Mouse (Mus musculus) C2C12 (cell line): Measurements from ENCODE around the gene Cux1. TPM values are rescaled to one million over a fixed set of nuclear protein-coding genes. Genes with fewer than 3 reads are reported as not detected.

ENCODE experiments used
- H3K27me3 ChIP-seq: one replicate; pipeline ENCODE4 v1.6.1; 2011; ENCODE audit not compliant: control insufficient read depth, insufficient read depth, insufficient read length
- H3K36me3 ChIP-seq: one replicate; pipeline ENCODE4 v1.6.1; 2011; ENCODE audit not compliant: control insufficient read depth, insufficient read depth
- H3K4me3 ChIP-seq: one replicate; pipeline ENCODE4 v1.5.1; 2011; ENCODE audit warnings: mild to moderate bottlenecking, control low read depth; ENCODE audit not compliant: poor library complexity, insufficient read depth, severe bottlenecking
- H3K79me2 ChIP-seq: one replicate; pipeline ENCODE4 v1.6.1; 2011; ENCODE audit not compliant: control insufficient read depth, insufficient read depth
- H3K79me3 ChIP-seq: one replicate; pipeline ENCODE4 v1.6.1; 2011; ENCODE audit warnings: low read depth, control low read depth
- H3ac ChIP-seq: one replicate; pipeline ENCODE3; 2011; ENCODE audit warnings: low read depth; ENCODE audit not compliant: control insufficient read depth, insufficient read length
- CEBPB ChIP-seq: IDR thresholded peaks from one replicate; pipeline ENCODE4 v1.6.1; 2011; ENCODE audit warnings: low read depth, mild to moderate bottlenecking, control low read depth, moderate library complexity
- CTCF ChIP-seq: IDR thresholded peaks from one replicate; pipeline ENCODE4 v1.5.1; 2011; ENCODE audit not compliant: control insufficient read depth, insufficient read depth, insufficient read length
- FOSL1 ChIP-seq: IDR thresholded peaks from one replicate; pipeline ENCODE4 v1.8.0; 2011; ENCODE audit warnings: mild to moderate bottlenecking, low read length; ENCODE audit not compliant: poor library complexity, insufficient read depth, severe bottlenecking
- MAX ChIP-seq: IDR thresholded peaks from one replicate; pipeline ENCODE4 v1.6.1; 2011; ENCODE audit warnings: mild to moderate bottlenecking, control low read depth
- MYOD1 ChIP-seq: IDR thresholded peaks from one replicate; pipeline ENCODE4 v1.6.1; 2011; ENCODE audit warnings: low read depth; ENCODE audit not compliant: control insufficient read depth, insufficient read length
- MYOG ChIP-seq: IDR thresholded peaks from one replicate; pipeline ENCODE4 v1.6.1; 2011; ENCODE audit not compliant: control insufficient read depth, insufficient read length; ENCODE audit errors: extremely low read depth
- USF1 ChIP-seq: IDR thresholded peaks from one replicate; pipeline ENCODE4 v1.6.1; 2011; ENCODE audit warnings: low read depth, mild to moderate bottlenecking, control low read depth, moderate library complexity
- polyA plus RNA-seq: library from polyadenylated mRNA; unstranded; fragments of >200 nt; fragmentation: generic; extraction: Trizol; gene quantifications from one replicate; pipeline ENCODE4 v1.2.1, GENCODE M21; 2012; ENCODE audit warnings: missing spikeins

The Cux1 gene
- polyA plus RNA-seq, 1 experiment, result 43.9 TPM

DNA sequence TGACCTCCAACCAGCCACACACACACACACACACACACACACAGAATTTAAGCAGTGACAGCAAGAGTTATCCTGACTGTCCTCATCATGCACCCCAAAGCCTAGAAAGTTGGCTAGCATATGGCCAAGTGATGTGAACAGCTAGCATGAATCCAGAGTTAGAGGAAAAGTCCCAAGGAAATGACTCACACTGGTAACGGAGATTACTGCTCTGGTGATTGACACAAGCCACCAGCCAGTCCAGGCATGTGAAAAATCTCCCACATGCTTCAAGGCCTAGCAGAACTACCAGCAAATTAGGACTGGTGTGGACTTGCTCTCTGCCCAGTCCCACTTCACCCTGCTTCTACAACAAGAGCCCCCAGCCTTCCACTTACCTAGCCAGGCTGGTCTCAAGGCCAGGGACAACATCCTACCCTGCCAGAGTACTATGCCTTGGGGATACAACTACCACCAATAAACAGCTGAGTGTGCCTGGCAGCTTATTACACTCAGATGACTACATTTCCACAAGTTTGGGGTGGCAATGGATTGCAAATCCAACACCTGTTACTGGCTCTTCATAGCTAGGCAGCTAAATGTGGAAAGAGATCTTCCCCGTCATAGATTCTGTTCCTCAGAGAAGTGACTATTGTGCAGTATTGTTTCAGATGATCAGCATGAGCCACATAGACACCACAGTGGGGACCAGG lies 35.5 kb downstream of the Cux1 start:
- Histone ChIP-seq H3K4me3 (no peak overlapping the region), H3K79me3 (peaks cover 86% of the 10 kb centered on the region), H3K27me3 (no peaks in the 10 kb centered on the region)

DNA sequence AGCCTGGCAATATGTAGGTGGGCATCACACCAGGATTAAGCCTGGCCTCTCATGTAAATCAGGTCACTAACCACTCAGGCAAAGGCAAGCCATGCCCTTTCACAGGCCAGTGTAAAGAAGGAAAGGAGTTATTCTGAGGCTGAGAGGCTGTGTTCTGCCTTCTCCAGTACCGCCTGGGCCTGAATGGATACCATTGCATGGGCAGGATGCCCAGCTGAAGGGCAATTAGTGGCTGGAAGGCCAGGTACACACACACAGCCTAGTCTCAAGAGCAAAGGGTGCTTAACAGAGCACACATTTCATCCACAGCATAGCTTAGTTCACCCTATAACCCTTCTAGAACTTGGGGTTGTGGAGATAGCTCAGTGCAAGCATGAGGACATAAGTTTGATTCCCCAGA lies 36.4 kb downstream of the Cux1 start:
- Histone ChIP-seq H3K36me3 (peaks cover 8% of the 10 kb centered on the region), H3K79me3 (peaks cover 87% of the 10 kb centered on the region), H3K79me2 (peaks cover 96% of the 10 kb centered on the region), H3K4me3 (no peak overlapping the region), H3K27me3 (no peaks in the 10 kb centered on the region), H3ac (no peak overlapping the region)
- no peak for TF ChIP-seq MYOD1
- TF ChIP-seq MYOG, result no peak
- no peak for TF ChIP-seq USF1
- no peak for TF ChIP-seq MAX
- TF ChIP-seq FOSL1, result no peak
- no peak for TF ChIP-seq CTCF
- TF ChIP-seq CEBPB, result no peak

More for the DNA sequence above, 35.5 kb downstream of the Cux1 start:
- peaks cover 96% of the 10 kb centered on the region for H3K79me2 ChIP-seq
- no peak overlapping the region for H3ac ChIP-seq
- H3K36me3 ChIP-seq, result peaks cover 5% of the 10 kb centered on the region
- TF ChIP-seq FOSL1, result peak; percentile 38
- TF ChIP-seq CEBPB, result peak; percentile 14
- TF ChIP-seq MAX, result peak; percentile 71
- TF ChIP-seq USF1, result no peak
- no peak for TF ChIP-seq MYOG
- TF ChIP-seq CTCF, result no peak
- peak; percentile 88 for TF ChIP-seq MYOD1

DNA sequence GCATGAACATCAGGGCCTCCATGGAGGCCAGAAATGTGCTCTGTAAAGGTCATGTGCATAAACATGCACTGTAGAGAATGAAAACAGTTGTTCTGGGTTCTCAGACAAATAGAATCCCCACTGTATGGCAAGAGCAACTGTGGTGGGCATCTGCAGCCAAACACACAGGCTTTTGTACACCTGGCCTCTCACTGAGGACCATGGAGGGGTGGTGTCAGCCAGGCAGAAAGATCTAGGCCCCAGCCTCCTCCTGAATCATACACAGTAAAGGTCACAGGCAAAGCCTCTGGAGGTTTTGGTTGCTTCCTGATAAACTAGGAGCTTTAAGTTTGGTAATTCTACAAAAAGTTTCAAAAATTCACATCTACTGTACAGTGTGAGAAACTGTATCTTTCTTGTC lies 38.1 kb downstream of the Cux1 start:
- no peaks in the 10 kb centered on the region for H3K27me3 ChIP-seq
- no peak overlapping the region for H3ac ChIP-seq
- H3K36me3 ChIP-seq, result peaks cover 13% of the 10 kb centered on the region
- H3K79me2 ChIP-seq, result peaks cover 96% of the 10 kb centered on the region
- H3K79me3 ChIP-seq, result peaks cover 86% of the 10 kb centered on the region
- no peak overlapping the region for H3K4me3 ChIP-seq
- TF ChIP-seq MAX, result no peak
- TF ChIP-seq CTCF, result no peak
- no peak for TF ChIP-seq FOSL1
- TF ChIP-seq MYOG, result no peak
- no peak for TF ChIP-seq USF1
- no peak for TF ChIP-seq CEBPB
- TF ChIP-seq MYOD1, result no peak

DNA sequence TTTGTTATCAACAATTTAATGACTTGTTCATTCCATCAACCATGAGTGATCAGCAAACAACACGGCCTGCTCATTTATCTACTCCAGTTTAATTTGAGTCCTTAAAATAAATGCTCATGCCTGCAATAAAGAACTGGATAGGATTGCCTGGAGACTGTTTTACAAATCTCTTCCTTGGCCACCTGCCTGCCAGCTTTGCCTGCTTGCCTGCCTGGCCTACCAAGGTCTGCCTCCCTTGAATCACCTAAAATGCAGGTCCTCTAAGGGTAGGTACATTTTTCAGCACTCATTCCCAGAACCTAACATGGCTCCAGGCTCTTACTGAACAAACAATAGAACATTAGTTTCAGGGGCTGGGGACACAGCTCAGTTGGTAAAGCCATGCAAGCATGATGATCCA lies 39.4 kb downstream of the Cux1 start:
- H3K4me3 ChIP-seq, result no peak overlapping the region
- no peaks in the 10 kb centered on the region for H3K27me3 ChIP-seq
- peaks cover 13% of the 10 kb centered on the region for H3K36me3 ChIP-seq
- peaks cover 96% of the 10 kb centered on the region for H3K79me2 ChIP-seq
- peaks cover 78% of the 10 kb centered on the region for H3K79me3 ChIP-seq
- TF ChIP-seq CTCF (no peak), CEBPB (no peak), MAX (no peak), USF1 (no peak), MYOD1 (no peak), FOSL1 (no peak), MYOG (no peak)
- H3ac ChIP-seq, result no peak overlapping the region

DNA sequence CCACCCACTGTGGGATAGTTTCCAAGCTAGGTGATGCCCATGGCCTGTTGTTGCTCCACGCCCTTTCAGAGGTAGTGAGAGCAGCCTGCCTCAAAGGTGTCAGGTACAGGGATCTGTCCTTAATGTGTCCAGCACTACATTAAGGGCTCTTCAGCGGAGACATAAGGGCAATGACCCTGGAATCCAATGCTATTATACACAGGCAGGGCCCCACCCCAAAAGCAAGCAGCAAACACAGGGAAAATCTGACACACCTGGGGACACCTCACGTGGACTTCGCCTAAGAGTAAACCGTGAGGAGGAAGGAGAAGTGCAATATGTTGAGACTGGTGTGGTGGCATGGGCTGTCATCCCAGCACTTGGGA lies 40.8 kb downstream of the Cux1 start:
- Histone ChIP-seq H3K4me3 (no peak overlapping the region), H3K27me3 (no peaks in the 10 kb centered on the region), H3K79me2 (peaks cover 100% of the 10 kb centered on the region), H3K79me3 (peaks cover 83% of the 10 kb centered on the region), H3ac (no peak overlapping the region), H3K36me3 (peaks cover 13% of the 10 kb centered on the region)
- no peak for TF ChIP-seq USF1
- no peak for TF ChIP-seq MYOG
- TF ChIP-seq MAX, result no peak
- TF ChIP-seq CEBPB, result no peak
- TF ChIP-seq FOSL1, result no peak
- TF ChIP-seq MYOD1, result no peak
